Mouse (Mus musculus): Measurements from ENCODE around the gene Acvr2a.
"Not testable (repeated sequence)": the region's sequence is repeated elsewhere in the genome, so short reads cannot be mapped to it uniquely, and the experiment has no call there.

Acvr2a gene

DNA sequence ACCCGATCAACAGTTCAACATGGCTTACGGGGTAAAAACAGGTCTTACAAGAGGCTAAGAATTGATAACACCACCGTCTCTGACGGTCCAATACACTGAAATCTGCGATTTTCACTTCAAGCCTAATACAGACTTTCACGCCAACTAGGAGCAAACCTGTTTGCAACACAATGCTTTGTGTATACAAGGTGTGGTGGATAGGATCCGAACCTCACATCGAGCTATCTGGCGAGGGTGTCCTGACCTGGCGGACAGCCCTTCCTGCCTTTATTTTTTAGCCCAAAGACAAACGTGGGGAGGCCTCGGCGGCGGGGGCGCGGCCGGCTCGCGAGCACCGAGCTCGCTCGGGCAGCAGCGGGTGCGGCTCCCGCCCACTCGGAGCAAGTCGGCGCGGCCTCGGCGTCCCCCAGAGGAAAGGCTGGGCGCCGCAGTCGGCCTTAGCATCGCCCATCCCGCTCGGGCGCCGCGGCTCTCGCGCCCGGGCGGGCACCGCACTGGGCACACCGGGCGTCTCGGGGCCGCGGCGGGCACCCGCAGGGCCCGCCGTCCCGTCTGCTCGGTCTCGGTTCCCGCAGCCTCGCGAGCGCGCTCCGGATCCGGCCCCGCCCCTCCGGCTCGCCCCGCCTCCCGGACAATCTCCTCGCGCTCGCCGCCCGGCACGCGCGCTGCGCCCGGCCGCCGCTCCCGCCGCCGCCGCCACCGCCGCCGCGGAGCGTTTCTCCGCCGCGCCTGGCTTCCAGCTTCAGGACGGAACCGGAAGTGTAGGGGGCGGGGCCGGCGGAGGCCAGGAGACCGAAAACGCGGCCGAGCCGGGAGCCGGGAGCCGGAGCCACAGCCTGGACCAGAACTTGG, at the start of gene Acvr2a:
Gene Acvr2a, plus strand, starts transcription at position 739 of the 852 bp plus-strand sequence.
- DNase-seq (ENCODE audit: low spot score): peak; percentile 96

DNA sequence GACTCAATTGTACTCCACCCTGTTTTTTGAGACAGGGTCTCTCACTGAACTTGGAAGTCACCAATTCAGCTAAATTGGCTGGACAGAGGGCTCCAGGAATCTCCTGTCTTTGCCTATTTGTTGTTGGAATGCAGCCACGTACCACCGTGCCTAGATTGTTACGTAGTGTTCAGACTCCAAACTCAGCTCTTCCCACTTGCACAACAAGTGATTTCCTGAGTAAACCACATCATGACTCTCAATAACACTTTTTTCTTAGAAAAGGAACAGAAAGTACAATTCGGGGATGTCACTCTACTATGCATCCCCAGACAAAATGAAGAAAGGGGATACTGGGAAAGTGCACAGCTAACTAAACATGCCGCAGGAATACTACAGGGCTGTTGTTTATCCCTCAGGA, 47.4 kb upstream of the Acvr2a start:
- no peak for DNase-seq (ENCODE audit: low spot score)

- no peak for DNase-seq (ENCODE audit: low spot score)
Observed at GRCm38 (mm10) chr2:48767778-48768177, 46.1 kb upstream of the Acvr2a start.

DNA sequence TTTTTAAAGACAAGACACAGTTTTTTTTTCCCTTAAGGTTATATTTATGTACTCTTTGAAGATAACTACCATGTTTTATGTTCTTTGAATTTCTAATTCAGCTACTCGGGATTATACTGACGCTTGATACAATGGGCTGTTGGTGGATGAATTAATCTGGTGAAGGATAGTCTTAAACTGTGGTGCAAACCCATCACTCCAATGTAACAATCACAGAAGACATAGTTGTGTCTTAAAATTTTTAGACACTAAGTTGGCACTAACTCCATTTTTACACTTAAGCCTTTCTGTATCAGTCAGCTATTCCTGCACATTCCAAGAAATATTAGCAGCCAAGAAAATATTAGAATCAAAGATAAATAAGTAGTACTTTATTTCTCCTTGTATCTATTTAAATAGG, 45.7 kb upstream of the Acvr2a start:
- no peak for DNase-seq (ENCODE audit: low spot score)

GRCm38 (mm10) chr2:48770100-48770499, 43.8 kb upstream of the Acvr2a start:
- no peak for DNase-seq (ENCODE audit: low spot score)

GRCm38 (mm10) chr2:48770634-48771033, 43.3 kb upstream of the Acvr2a start:
- no peak for DNase-seq (ENCODE audit: low spot score)

GRCm38 (mm10) chr2:48775281-48775680, 38.6 kb upstream of the Acvr2a start:
- no peak for DNase-seq (ENCODE audit: low spot score)

GRCm38 (mm10) chr2:48788901-48789300, 25.0 kb upstream of the Acvr2a start:
- no peak for DNase-seq (ENCODE audit: low spot score)

DNA sequence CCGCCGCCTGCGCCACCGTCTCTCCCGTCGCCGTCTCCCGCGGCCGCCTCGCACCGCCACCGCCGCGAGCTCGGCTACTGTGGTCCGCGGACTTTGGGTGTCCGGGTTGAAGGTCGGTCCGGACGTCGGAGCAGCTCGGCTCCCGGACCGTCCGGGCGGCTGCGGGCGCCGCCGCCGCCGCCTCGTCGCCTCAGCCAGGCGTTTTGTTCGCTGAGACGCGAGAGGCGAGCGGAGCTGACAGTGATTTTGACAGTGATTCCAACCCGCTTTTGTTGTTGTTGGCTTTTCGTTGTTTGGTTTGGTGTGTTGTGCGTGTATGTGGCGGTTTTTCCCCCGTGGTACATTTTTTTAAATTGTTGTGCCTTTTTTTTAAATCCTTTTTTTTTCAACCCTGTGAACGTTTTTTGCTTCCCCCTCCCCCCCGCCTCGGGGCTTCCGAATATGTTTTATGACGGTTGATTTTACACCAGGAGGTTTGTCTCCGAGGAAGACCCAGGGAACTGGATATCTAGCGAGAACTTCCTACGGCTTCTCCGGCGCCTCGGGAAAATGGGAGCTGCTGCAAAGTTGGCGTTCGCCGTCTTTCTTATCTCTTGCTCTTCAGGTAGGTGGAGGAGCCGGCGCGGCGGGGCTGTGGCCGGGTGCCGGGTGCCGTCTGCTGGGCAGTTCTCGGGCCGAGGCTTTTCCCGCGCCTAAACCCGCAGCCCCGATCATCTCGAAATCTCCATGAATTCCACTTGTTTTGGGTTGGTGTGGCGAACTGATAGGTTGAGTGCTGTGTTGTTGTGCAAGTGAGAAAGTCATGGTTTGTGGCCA, 522 bp downstream of the Acvr2a start:
- peak; percentile 67 for DNase-seq (ENCODE audit: low spot score)

- no peak for DNase-seq (ENCODE audit: low spot score)
Observed at GRCm38 (mm10) chr2:48815039-48815590, 1.2 kb downstream of the Acvr2a start.

- DNase-seq (ENCODE audit: low spot score): no peak
Observed at GRCm38 (mm10) chr2:48816141-48817028, 2.5 kb downstream of the Acvr2a start.

DNA sequence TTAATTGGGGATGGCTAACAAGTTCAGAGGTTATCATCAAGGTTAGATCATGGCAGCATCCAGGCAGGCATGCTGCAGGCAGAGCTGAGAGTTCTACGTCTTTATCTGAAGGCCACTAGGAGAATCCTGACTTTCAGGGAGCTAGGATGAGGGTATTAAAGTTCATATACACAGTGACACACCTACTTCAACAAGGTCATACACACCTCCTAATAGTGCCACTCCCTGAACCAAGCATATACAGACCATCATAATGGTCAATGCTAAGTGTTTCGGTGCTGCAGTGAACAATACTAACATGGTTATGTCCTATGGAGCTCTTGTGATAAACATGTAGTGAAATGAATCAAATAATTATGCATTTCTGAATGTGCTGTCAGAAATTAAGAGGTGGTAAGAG, 12.0 kb downstream of the Acvr2a start:
- DNase-seq (ENCODE audit: low spot score): no peak

DNA sequence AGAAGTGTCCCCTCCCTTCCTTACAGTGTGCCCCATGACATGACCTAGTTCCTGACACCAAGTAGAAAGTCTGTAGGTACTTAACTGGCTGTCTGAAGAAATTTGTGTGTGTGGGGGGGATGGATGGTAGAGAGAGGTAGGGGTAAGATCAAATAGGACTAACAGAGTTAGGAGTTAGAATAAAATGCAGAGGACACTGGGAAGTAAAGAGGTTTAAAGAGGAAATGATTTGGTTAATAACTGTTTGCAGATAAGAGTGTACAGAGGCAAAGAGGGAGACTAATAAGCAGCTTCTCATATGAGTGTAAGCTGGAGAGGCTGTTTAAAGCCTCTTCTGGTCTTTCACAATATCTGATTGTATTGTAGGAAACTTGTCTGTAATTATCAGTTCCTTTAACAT, 12.5 kb downstream of the Acvr2a start:
- DNase-seq (ENCODE audit: low spot score): no peak

DNA sequence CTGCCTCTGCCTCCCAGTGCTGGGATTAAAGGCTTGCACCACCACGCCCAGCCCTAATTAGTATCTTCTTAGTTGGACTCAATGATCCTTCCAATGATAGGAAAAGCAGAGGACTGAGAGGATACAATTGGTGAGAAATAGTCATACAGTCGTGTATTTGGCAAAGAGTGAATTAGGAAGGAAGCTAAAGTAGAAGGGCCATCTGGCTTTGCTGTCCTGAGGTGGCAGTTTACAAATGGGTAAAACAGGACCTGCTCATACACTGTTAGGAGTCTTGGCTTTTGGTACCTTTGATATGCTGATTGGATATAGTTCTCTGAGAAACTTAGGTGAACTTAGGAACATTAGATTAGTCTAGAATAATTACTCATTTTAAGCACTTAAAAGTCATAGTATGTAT, 16.6 kb downstream of the Acvr2a start:
- no peak for DNase-seq (ENCODE audit: low spot score)

GRCm38 (mm10) chr2:48832305-48832704, 18.4 kb downstream of the Acvr2a start:
- DNase-seq (ENCODE audit: low spot score): no peak

- no peak for DNase-seq (ENCODE audit: low spot score)
Observed at GRCm38 (mm10) chr2:48833884-48834450, 20.1 kb downstream of the Acvr2a start.

DNA sequence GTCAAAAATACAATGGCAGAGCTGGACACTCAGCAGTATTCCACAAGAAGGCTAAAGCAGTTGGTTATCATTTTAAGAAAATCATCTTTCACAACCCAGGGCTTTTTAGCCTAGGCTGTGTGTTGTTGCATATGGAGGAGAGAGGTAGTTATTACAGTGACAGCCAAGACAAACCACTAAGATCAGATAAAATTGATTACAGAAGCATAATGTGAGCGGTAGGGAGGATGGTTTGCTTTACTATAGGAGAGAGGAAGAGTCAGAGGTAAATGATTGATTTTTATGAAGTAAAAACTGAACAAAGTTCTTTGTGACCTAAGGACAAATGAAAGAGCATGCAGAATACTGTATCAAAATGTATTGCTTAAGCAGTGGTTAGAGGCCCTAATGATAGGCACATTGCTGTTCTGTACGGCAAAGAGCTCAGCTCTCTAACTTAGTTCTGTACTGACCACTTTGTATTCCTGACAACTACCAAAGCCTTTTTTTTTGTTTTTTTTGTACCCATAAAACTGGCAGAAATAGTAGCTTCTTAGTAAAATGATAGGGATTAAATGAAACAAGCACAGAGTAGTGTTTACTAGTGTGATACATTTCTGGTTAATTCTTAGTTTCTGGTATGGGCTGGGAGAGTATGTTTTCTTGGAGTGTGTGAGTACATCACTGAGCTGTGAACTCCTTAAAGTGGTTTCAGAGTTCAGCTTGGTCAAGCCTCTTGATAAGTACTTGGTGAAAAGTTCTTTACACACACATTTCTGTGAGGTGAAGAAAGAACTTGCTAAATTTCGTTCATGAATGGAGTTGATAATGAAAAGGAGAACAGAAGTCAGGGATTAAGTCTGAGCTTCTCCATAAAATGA, 27.9 kb downstream of the Acvr2a start:
- no peak for DNase-seq (ENCODE audit: low spot score)

GRCm38 (mm10) chr2:48846689-48847398, 32.9 kb downstream of the Acvr2a start:
- no peak for DNase-seq (ENCODE audit: low spot score)

- not testable (repeated sequence) for DNase-seq (ENCODE audit: low spot score)
Observed at GRCm38 (mm10) chr2:48865596-48865995, 51.7 kb downstream of the Acvr2a start.

Data from testis, postnatal 10 days (tissue).